Mouse (Mus musculus): ENCODE measurements at regions not wholly inside any gene's neighbourhood (a gene's known extent, or its start where the extent isn't known, plus 50 kb on each side); places are given as distances from the start of the nearest gene placed in this dataset.

DNA sequence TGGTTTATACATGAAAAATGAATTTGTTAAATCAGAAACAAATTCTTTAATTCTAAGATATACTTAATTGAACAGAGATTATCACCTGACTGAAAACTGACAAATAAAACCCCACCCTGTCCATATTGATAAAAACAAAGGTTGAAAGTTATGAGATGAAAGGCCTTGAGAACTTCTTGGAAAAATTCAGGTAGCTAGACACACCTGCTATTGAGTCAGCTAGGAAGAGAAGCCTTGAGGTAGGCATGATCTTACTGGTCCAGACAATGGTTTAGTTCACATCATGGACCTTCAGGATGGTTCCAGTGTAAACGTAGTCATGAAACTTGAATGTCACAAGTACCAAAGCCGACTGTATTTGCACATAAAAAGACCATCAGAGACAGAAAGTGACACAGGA lies 180.3 kb downstream of the 1700064H15Rik start:
- TF ChIP-seq CTCF (IDR thresholded peaks at IDR 0.05; ENCODE audit: borderline replicate concordance, insufficient read depth, low read depth, low read length) (no peak), POLR2A (IDR thresholded peaks at IDR 0.05; ENCODE audit: borderline replicate concordance, insufficient read depth, low read length) (no peak)
